Mouse (Mus musculus): ENCODE results near the gene 1700037C18Rik. TPM values are rescaled to one million over a fixed set of nuclear protein-coding genes. Genes with fewer than 3 reads are reported as not detected.
A peak's percentile ranks its signal among the peaks of the same experiment; 100 is the strongest.

The 1700037C18Rik gene
- polyA plus RNA-seq, 2 experiments = 1.4 to 2.4 TPM

GRCm38 (mm10) chr16:3920756-3921155 is 12.3 kb upstream of the 1700037C18Rik start:
- Histone ChIP-seq H3K4me3 (ENCODE audit: insufficient read depth in 1 of 2, low read depth in 2 of 2, low read length in 2 of 2) (no peak overlapping the region), H3K27me3 (ENCODE audit: control insufficient read depth, insufficient read depth, low read length) (no peaks in the 10 kb centered on the region), H3K4me1 (replicated peaks; ENCODE audit: control insufficient read depth in 2 of 2, insufficient read depth in 2 of 2, low read length in 1 of 2) (no peaks in the 10 kb centered on the region), H3K27ac (no peak overlapping the region), H3K36me3 (replicated peaks; ENCODE audit: control insufficient read depth, insufficient read depth, low read depth) (peaks cover 6% of the 10 kb centered on the region), H3K4me2 (ENCODE audit: low read depth) (no peak overlapping the region), H3K9me3 (ENCODE audit: control insufficient read depth, low read length) (no peaks in the 10 kb centered on the region), H3K9ac (replicated peaks) (no peak overlapping the region)
- no peak for DNase-seq (ENCODE audit: low read depth in 3 of 3, low spot score in 3 of 3)
- TF ChIP-seq CTCF (IDR thresholded peaks at IDR 0.05; ENCODE audit: low read depth) (no peak), EP300 (IDR thresholded peaks at IDR 0.05; ENCODE audit: low read depth) (no peak)
- no peak for ATAC-seq (ENCODE audit: insufficient read depth)
- 76% methylated on average over 2 of the region's 2 CpGs for WGBS (ENCODE audit: insufficient replicate concordance)

DNA sequence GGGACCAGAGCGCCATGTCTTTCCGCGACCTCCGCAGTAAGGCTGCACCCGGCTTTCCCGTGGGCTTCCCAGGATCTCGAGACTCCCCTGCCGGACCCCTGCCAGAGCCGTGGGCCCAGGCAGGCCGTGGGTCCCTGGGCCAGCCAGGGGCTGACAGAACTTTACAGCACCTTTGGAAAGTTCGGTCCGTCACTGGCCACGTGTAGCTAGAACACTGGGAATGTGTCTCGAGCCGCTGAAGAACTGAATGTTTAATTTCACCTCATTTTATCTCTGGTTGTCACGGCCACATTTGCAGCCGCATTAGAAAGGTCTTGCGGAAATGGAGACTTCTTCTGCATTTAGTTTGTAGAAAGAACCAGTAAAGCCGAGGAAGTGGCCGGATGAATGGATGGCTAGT is 629 bp upstream of the 1700037C18Rik start:
- Histone ChIP-seq H3K27ac (no peak overlapping the region), H3K9ac (replicated peaks) (peak overlapping the region; percentile 65), H3K27me3 (ENCODE audit: control insufficient read depth, insufficient read depth, low read length) (no peaks in the 10 kb centered on the region), H3K4me3 (ENCODE audit: insufficient read depth in 1 of 2, low read depth in 2 of 2, low read length in 2 of 2) (peak overlapping the region; percentile 59 to 87), H3K4me1 (replicated peaks; ENCODE audit: control insufficient read depth in 2 of 2, insufficient read depth in 2 of 2, low read length in 1 of 2) (peaks cover 0 to 5% of the 10 kb centered on the region in 2 experiments; a peak in 2 of 4 replicates), H3K36me3 (replicated peaks; ENCODE audit: control insufficient read depth, insufficient read depth, low read depth) (peaks cover 8% of the 10 kb centered on the region), H3K9me3 (ENCODE audit: control insufficient read depth, low read length) (no peaks in the 10 kb centered on the region), H3K4me2 (ENCODE audit: low read depth) (peak overlapping the region; percentile 86)
- no peak for TF ChIP-seq CTCF (IDR thresholded peaks at IDR 0.05; ENCODE audit: low read depth)
- no peak for TF ChIP-seq EP300 (IDR thresholded peaks at IDR 0.05; ENCODE audit: low read depth)
- ATAC-seq (ENCODE audit: insufficient read depth) = no peak
- 1% methylated on average over 20 of the region's 20 CpGs for WGBS (ENCODE audit: insufficient replicate concordance)
- DNase-seq (ENCODE audit: low read depth in 3 of 3, low spot score in 3 of 3) = no peak

DNA sequence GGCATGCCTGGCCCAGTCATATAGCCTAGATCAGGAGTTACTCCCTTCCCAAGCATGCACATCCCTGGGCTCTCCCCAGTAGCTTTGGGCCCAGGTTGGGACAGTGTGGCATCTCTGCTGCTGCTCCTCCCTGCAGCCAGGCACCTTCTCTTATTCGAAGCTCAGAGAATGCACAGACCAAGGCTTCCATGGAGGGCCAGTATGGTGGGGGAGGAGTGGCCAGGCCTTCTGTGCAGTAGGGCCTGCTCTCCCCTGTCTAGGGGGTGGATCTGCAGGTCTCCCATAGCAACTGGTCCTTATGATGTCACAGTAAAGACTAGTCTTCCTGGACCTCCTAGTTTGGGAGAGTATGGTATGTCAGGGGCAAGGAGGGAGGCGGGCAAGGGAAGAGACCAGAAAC is 1.0 kb downstream of the 1700037C18Rik start:
- 63% methylated on average over 2 of the region's 2 CpGs for WGBS (ENCODE audit: insufficient replicate concordance)
- no peaks in the 10 kb centered on the region for H3K27me3 ChIP-seq (ENCODE audit: control insufficient read depth, insufficient read depth, low read length)
- H3K4me3 ChIP-seq (ENCODE audit: insufficient read depth in 1 of 2, low read depth in 2 of 2, low read length in 2 of 2) = no peak overlapping the region
- H3K9me3 ChIP-seq (ENCODE audit: control insufficient read depth, low read length) = no peaks in the 10 kb centered on the region
- H3K27ac ChIP-seq = no peak overlapping the region
- peaks cover 0 to 5% of the 10 kb centered on the region in 2 experiments; a peak in 2 of 4 replicates for H3K4me1 ChIP-seq (replicated peaks; ENCODE audit: control insufficient read depth in 2 of 2, insufficient read depth in 2 of 2, low read length in 1 of 2)
- H3K9ac ChIP-seq (replicated peaks) = no peak overlapping the region
- ATAC-seq (ENCODE audit: insufficient read depth) = no peak
- H3K4me2 ChIP-seq (ENCODE audit: low read depth) = no peak overlapping the region
- peaks cover 3% of the 10 kb centered on the region for H3K36me3 ChIP-seq (replicated peaks; ENCODE audit: control insufficient read depth, insufficient read depth, low read depth)
- DNase-seq (ENCODE audit: low read depth in 3 of 3, low spot score in 3 of 3) = no peak
- TF ChIP-seq EP300 (IDR thresholded peaks at IDR 0.05; ENCODE audit: low read depth) (no peak), CTCF (IDR thresholded peaks at IDR 0.05; ENCODE audit: low read depth) (no peak)

DNA sequence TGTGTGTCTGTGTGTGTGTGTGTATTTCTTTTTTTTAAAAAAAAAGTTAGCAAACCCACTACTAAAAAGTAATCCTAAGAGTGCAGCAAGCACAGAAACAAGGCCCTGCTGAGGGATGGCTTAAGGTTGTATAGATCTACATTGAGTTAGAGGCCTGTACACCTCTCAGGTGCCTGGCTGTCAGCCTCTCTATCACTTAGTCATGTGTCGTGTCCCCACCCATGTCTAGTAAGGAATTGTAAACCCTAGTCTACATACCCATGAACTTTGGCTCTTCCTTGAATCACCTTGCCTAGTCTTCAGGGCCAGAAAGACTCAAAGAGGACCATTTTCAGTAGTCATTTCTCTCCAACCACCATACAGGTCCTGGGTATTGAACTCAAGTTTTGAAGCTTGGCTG is 11.9 kb downstream of the 1700037C18Rik start:
- peaks cover 24% of the 10 kb centered on the region for H3K36me3 ChIP-seq (replicated peaks; ENCODE audit: control insufficient read depth, insufficient read depth, low read depth)
- no peaks in the 10 kb centered on the region for H3K27me3 ChIP-seq (ENCODE audit: control insufficient read depth, insufficient read depth, low read length)
- WGBS (ENCODE audit: insufficient replicate concordance) = 78% methylated on average over 1 of the region's 1 CpGs
- no peaks in the 10 kb centered on the region for H3K9me3 ChIP-seq (ENCODE audit: control insufficient read depth, low read length)
- ATAC-seq (ENCODE audit: insufficient read depth) (no peak), DNase-seq (ENCODE audit: low read depth in 3 of 3, low spot score in 3 of 3) (no peak)
- no peak for TF ChIP-seq CTCF (IDR thresholded peaks at IDR 0.05; ENCODE audit: low read depth)
- TF ChIP-seq EP300 (IDR thresholded peaks at IDR 0.05; ENCODE audit: low read depth) = no peak
- no peak overlapping the region for H3K4me3 ChIP-seq (ENCODE audit: insufficient read depth in 1 of 2, low read depth in 2 of 2, low read length in 2 of 2)
- no peak overlapping the region for H3K4me2 ChIP-seq (ENCODE audit: low read depth)
- peaks cover 2% of the 10 kb centered on the region in 2 experiments; a peak in 2 of 4 replicates for H3K4me1 ChIP-seq (replicated peaks; ENCODE audit: control insufficient read depth in 2 of 2, insufficient read depth in 2 of 2, low read length in 1 of 2)
- no peak overlapping the region for H3K27ac ChIP-seq
- H3K9ac ChIP-seq (replicated peaks) = no peak overlapping the region

GRCm38 (mm10) chr16:3896046-3896445 is 12.4 kb downstream of the 1700037C18Rik start:
- Histone ChIP-seq H3K4me3 (ENCODE audit: insufficient read depth in 1 of 2, low read depth in 2 of 2, low read length in 2 of 2) (no peak overlapping the region), H3K9ac (replicated peaks) (no peak overlapping the region), H3K27me3 (ENCODE audit: control insufficient read depth, insufficient read depth, low read length) (no peaks in the 10 kb centered on the region), H3K36me3 (replicated peaks; ENCODE audit: control insufficient read depth, insufficient read depth, low read depth) (peaks cover 22% of the 10 kb centered on the region), H3K27ac (no peak overlapping the region), H3K4me1 (replicated peaks; ENCODE audit: control insufficient read depth in 2 of 2, insufficient read depth in 2 of 2, low read length in 1 of 2) (peaks cover 2% of the 10 kb centered on the region in 2 experiments; a peak in 2 of 4 replicates), H3K9me3 (ENCODE audit: control insufficient read depth, low read length) (no peaks in the 10 kb centered on the region), H3K4me2 (ENCODE audit: low read depth) (no peak overlapping the region)
- DNase-seq (ENCODE audit: low read depth in 3 of 3, low spot score in 3 of 3) = no peak
- TF ChIP-seq EP300 (IDR thresholded peaks at IDR 0.05; ENCODE audit: low read depth) = no peak
- ATAC-seq (ENCODE audit: insufficient read depth) = no peak
- 67% methylated on average over 6 of the region's 6 CpGs for WGBS (ENCODE audit: insufficient replicate concordance)

Measured in liver, embryonic 14.5 days (tissue).